Mouse (Mus musculus) layer of hippocampus, adult 2 months (tissue): ENCODE data around the gene Gm3435. TPM values are rescaled to one million over a fixed set of nuclear protein-coding genes. Genes with fewer than 3 reads are reported as not detected.
"Not testable (repeated sequence)": the region's sequence is repeated elsewhere in the genome, so short reads cannot be mapped to it uniquely, and the experiment has no call there.

Experiments
- DNase-seq, 2 experiments: peaks; one replicate each; pipeline ENCODE4 v3.0.0; 2022; ENCODE audit warnings: low spot score in 2 of 2
- H3K27ac ChIP-seq: fragments of 200-600 bp; 2 replicates; pipeline ENCODE4 v1.8.1; 2022
- H3K4me3 ChIP-seq: fragments of 200-600 bp; 2 replicates; pipeline ENCODE4 v1.8.1; 2022; ENCODE audit warnings: mild to moderate bottlenecking
- CTCF ChIP-seq: fragments of 200-600 bp; conservative IDR thresholded peaks from 2 replicates; pipeline ENCODE4 v1.8.1; 2022; ENCODE audit warnings: antibody characterized with exemption, mild to moderate bottlenecking, moderate library complexity
- long read RNA-seq, 2 experiments: library from polyadenylated mRNA; stranded (forward); transcript quantifications; one replicate each; pipeline ENCODE4 v2.0.0; 2021; ENCODE audit warnings: borderline mapping rate in 2 of 2
- total RNA-seq, 2 experiments: library from RNA; stranded (reverse); gene quantifications; 2 replicates each; pipeline ENCODE4 v1.2.3; 2021

Gm3435 gene
- 1 to 10 TPM; 5.6 to 5.9 TPM for total RNA-seq
- long read RNA-seq, experiment 1, partial matches to known transcripts, result 0 of 9 reads
- long read RNA-seq, experiment 1, other reads (novel, unspliced or antisense), result 7 of 9 reads
- long read RNA-seq, experiment 2, partial matches to known transcripts, result 3 of 8 reads
- long read RNA-seq, experiment 2, other reads (novel, unspliced or antisense), result 5 of 8 reads

GRCm38 (mm10) chr17:15009706-15010413 is at the start of gene Gm3435:
TSS of gene Gm3435 (plus strand) at chr17:15010176.
- not testable (repeated sequence) for DNase-seq, H3K27ac ChIP-seq

DNA sequence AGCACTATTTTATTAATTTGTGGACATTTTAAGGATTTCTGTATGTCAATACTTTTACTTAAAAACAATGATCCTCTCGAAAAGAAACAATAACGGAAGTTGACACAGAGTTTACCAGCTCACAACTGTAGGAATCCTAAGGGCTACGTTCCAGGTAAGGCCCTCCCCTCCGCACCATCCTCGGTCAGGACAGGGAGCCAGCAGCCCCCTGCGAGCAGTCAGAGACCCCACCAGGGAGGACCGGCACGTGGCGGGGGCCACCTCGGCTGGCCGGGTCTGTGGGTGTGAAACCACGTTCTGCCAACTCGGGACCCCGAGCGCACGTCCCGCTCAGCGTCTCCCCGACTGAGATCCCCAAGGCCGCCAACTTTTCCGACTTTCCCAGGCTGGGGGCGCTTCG is 49.5 kb upstream of the Gm3435 start:
- TF ChIP-seq CTCF, result no peak
- Histone ChIP-seq H3K27ac (peak overlapping the region; percentile 15; the same call in 1 of the 2 replicates), H3K4me3 (peak overlapping the region; percentile 77)
- no peak for DNase-seq

More at GRCm38 (mm10) chr17:15009706-15010413, at the start of gene Gm3435:
- H3K4me3 ChIP-seq, result not testable (repeated sequence)

GRCm38 (mm10) chr17:14960951-14961556 is 48.9 kb upstream of the Gm3435 start, which contains the start of gene Phf10:
TSS of gene Phf10 (minus strand) at chr17:14961273.
- Histone ChIP-seq H3K27ac (peak within 1 kb of the TSS; percentile 67; the same call in 1 of the 2 replicates), H3K4me3 (peak within 1 kb of the TSS; percentile 77)
- not testable (repeated sequence) for DNase-seq

DNA sequence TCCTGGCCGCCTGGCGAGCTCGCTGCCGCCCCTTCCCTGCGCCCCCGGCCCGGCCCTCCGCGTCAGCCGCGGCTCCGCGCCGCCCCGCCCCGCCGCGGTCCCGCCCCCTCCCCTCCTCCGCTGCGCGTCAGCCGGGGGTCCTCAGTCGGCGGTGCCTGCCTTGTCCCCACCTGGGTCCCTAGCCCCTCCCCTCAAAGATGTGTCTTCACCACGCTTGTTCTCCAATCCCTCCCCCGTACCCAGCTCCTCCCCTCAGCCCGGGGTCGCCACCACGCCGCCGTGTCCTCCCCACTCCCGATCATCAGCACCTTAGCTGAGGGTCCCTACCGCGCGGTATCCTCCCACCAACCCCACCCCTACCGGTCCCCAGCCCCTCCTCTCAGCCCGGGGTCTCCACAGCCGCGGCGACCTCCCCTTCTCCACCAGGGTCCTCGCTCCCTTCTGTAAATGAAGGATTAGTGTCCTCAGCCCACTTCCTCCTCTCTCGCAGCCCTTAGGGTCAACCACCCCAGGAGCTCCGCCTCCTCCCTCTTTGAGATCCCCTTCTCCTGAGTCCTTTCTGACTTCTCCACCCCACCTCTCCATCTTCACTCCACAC is 48.3 kb upstream of the Gm3435 start:
- H3K4me3 ChIP-seq, H3K27ac ChIP-seq, DNase-seq: not testable (repeated sequence)

GRCm38 (mm10) chr17:14968373-14968913 is 41.5 kb upstream of the Gm3435 start:
- not testable (repeated sequence) for H3K4me3 ChIP-seq, DNase-seq, H3K27ac ChIP-seq

DNA sequence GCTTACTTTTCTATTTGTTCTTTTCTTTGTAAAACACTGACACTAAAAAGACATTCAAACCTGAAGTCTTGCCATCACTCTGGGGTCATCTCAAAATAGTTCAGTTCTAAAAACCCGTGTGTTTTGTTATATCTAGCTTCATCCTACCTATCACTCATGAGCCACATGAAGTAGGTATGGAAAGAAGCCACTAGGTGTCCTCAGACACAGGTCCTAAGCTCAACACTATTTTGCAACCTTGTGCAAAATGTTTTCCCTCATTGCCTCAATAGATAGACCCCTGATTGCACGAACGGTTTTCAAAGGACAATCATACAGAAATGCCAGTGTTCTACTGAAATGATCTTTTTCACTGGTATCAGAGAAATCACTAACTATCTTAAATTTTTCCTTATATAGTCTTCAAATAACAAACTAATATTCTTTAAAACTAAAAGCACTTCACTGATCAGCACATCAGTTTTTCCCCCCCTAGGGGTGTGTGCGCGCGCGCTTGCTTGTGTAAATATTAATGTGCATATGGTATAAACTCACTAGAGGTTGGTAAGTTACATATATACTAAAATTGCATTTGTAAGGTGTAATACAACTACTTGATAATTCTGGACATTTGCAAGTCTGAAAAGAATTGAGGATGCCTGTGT is 32.1 kb upstream of the Gm3435 start:
- DNase-seq, result not testable (repeated sequence)
- H3K4me3 ChIP-seq, result peak overlapping the region; percentile 33; the same call in 1 of the 2 replicates

GRCm38 (mm10) chr17:14978362-14979038 is 31.5 kb upstream of the Gm3435 start, which contains the start of the genes 9030025P20Rik and Gm3417:
TSS of gene 9030025P20Rik (plus strand) at chr17:14978468.
TSS of gene Gm3417 (minus strand) at chr17:14978790.
- not testable (repeated sequence) for H3K27ac ChIP-seq, DNase-seq
- H3K4me3 ChIP-seq, result peak within 1 kb of the TSS; percentile 33; the same call in 1 of the 2 replicates

More for the DNA sequence above, 32.1 kb upstream of the Gm3435 start:
- H3K27ac ChIP-seq, result not testable (repeated sequence)

DNA sequence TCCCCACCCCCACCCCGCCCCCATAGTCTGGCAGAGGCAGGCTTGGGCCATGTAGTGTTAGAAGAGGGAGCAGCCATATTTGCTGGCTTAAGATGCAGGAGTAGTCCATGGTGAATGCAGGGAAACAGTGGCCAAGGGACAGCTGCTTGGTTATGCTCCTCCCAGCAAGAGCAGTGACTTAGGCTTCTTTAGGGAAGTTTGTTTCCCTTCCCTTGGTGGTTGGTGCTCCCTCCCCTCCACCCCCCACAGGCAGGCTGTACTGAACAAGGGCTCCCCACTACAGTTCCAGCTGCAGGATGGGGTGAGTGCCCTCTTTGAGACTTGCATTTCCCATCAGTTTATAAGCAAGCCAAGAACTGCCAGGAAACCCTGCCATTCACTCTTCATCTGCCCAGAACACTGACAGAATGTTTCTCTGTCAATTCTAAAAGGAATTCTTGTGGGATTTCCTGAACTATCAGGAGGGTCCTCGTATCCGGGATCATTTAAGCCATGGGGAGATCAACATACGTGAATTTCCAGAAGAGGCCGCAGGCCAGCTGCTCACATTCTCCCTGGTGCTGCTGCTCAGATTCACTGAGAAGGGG is 19.8 kb upstream of the Gm3435 start:
- not testable (repeated sequence) for H3K4me3 ChIP-seq, H3K27ac ChIP-seq
- peak in 1 of 2 experiments; percentile 0 for DNase-seq

DNA sequence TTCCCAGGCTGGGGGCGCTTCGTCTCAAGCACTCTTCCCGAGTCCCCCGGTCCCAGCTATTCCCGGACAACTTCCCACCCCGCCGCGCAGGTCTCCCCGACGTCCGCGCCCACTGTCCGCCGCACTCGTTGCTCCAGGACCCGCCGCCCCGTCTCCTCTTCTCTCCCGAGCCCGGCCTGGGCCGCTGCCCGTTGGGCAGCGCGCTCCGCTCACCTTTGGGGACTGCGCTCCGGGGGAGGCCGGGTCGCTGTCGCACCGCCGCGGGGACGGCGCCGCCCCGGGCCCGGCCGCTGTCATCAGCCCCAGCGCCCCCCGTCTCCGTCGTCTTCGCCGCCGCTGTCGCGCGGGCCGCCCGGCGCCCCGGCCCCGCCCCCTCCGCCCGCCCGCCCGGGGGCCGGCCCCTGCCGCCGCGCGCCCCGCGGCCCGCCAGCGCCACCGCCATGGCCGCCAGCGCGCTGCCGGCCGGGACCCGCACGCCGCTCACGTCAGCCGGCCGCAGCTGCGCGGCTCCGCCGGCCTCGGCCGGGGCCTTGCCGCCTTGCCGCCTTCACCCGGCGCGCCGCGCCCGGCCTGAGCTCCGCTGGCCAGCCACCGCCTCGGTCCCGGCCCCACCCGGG is 17.3 kb upstream of the Gm3435 start:
- DNase-seq, H3K4me3 ChIP-seq, H3K27ac ChIP-seq: not testable (repeated sequence)

- not testable (repeated sequence) for H3K4me3 ChIP-seq, DNase-seq, H3K27ac ChIP-seq
Measured at GRCm38 (mm10) chr17:14993139-14993832, 16.7 kb upstream of the Gm3435 start.

DNA sequence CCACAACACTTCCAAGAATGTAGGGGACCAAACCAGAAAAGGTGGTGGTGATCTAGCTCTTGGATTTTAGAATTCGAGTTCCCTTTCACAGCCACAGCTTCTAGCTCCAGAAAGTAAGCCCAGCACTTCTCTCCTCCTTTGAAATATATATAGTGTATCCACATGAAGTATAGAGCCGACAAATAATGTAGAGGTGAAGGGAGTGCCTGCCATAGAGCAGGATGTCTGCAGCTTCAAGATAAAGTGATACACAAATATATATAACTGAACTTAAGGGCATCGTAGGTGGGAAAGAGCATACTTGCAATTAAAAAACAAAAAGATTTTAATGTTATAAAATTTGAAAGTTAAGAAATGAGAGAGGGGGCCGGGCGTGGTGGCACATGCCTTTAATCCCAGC is 15.8 kb upstream of the Gm3435 start:
- H3K27ac ChIP-seq, DNase-seq, H3K4me3 ChIP-seq: not testable (repeated sequence)

DNA sequence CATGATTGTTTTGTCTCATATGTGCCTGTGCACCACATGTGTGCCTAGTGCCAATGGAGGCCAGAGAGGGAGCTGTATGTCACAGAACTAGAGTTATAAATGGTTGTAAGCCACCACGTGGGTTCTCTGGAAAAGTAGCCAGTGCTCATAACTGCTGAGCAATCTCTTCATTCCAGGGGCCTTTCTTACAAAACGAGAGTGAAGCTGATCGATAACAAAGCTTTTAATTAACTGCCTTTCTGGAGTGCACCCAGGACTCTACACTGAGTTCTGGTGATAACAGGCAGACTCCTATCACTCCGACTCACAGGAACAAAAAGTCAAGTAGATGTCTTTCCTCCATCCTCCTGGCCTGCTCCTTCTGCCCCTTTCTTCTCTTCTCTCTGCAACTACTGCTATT is 9.9 kb upstream of the Gm3435 start:
- H3K4me3 ChIP-seq, DNase-seq: not testable (repeated sequence)

DNA sequence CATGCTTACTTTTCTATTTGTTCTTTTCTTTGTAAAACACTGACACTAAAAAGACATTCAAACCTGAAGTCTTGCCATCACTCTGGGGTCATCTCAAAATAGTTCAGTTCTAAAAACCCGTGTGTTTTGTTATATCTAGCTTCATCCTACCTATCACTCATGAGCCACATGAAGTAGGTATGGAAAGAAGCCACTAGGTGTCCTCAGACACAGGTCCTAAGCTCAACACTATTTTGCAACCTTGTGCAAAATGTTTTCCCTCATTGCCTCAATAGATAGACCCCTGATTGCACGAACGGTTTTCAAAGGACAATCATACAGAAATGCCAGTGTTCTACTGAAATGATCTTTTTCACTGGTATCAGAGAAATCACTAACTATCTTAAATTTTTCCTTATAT is 888 bp upstream of the Gm3435 start:
- not testable (repeated sequence) for DNase-seq, H3K4me3 ChIP-seq, H3K27ac ChIP-seq

More for the DNA sequence above, 9.9 kb upstream of the Gm3435 start:
- not testable (repeated sequence) for H3K27ac ChIP-seq

DNA sequence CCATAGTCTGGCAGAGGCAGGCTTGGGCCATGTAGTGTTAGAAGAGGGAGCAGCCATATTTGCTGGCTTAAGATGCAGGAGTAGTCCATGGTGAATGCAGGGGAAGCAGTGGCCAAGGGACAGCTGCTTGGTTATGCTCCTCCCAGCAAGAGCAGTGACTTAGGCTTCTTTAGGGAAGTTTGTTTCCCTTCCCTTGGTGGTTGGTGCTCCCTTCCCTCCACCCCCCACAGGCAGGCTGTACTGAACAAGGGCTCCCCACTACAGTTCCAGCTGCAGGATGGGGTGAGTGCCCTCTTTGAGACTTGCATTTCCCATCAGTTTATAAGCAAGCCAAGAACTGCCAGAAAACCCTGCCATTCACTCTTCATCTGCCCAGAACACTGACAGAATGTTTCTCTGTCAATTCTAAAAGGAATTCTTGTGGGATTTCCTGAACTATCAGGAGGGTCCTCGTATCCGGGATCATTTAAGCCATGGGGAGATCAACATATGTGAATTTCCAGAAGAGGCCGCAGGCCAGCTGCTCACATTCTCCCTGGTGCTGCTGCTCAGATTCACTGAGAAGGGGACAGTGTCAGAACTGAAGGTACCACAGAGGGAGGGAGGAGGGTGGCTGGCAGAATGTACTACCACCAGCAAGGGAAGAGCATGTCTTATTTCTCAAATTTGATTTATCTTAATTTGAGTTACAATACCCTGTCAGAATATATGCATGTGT is 11.7 kb downstream of the Gm3435 start:
- DNase-seq, result peak; percentile 10 to 18
- H3K27ac ChIP-seq, result peak overlapping the region; percentile 54; the same call in 1 of the 2 replicates
- H3K4me3 ChIP-seq, result not testable (repeated sequence)

GRCm38 (mm10) chr17:15023878-15024492 is 14.0 kb downstream of the Gm3435 start:
- DNase-seq, H3K27ac ChIP-seq, H3K4me3 ChIP-seq: not testable (repeated sequence)
